Mouse (Mus musculus) cerebellum, adult 2 months (tissue): Measurements from ENCODE around the gene Rpa1.

Experiments used
- CTCF ChIP-seq: fragments of 200-500 bp; IDR thresholded peaks from 2 replicates; pipeline ENCODE4 v1.5.1; 2011; ENCODE audit warnings: low read depth, mild to moderate bottlenecking, control low read depth, low read length, moderate library complexity, borderline replicate concordance; ENCODE audit not compliant: insufficient read depth
- POLR2A ChIP-seq: fragments of 200-500 bp; IDR thresholded peaks from 2 replicates; pipeline ENCODE4 v1.6.1; 2011; ENCODE audit warnings: low read length, control low read depth, borderline replicate concordance; ENCODE audit not compliant: insufficient read depth

DNA sequence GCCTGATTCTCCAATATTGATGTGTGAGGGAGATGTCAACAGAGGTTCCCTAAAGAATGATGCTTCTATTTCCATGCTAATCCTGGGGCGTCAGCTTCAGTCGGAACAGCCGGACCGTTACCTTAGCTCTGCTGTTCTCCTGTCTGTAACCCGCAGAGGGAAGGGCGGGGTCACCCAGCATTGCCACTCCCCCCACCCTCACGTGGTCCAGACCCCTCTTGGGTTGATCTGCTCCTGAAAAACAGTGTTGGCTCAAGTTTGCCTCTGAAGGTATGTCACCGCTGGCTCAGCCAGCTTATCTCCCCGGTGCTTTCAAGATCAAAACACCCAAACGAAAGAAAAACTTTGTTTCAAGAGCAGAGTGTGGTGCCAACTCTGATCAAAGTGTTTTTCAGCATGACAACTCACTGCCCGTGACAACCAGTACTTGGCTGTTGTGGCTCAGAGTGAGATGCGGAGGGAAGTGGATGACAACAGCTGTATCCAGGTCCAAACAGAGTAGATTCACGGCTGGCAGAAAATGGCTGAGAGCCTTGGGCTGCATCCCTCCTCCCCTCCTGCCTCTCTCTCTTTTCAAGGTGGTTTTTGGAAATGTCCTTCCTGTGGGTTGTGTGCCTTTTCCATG, 65.5 kb downstream of the Rpa1 start:
- TF ChIP-seq CTCF (no peak), POLR2A (no peak)
